Mouse (Mus musculus) heart, adult 2 months (tissue): ENCODE measurements around the gene Dnaja3.

Experiments
- CTCF ChIP-seq: fragments of 200-600 bp; IDR thresholded peaks from 2 replicates; pipeline ENCODE4 v1.8.1; 2022; ENCODE audit warnings: antibody characterized with exemption, mild to moderate bottlenecking, moderate library complexity
- EP300 ChIP-seq: fragments of 200-500 bp; IDR thresholded peaks from 2 replicates; pipeline ENCODE4 v1.6.1; 2011; ENCODE audit warnings: low read depth, low read length, control low read depth; ENCODE audit not compliant: insufficient read depth
- POLR2A ChIP-seq: fragments of 200-500 bp; IDR thresholded peaks from 2 replicates; pipeline ENCODE4 v1.6.1; 2011; ENCODE audit warnings: mild to moderate bottlenecking, low read depth, low read length, control low read depth; ENCODE audit not compliant: insufficient read depth

GRCm38 (mm10) chr16:4624074-4624473 is 15.7 kb upstream of the Dnaja3 start:
- no peak for TF ChIP-seq EP300
- no peak for TF ChIP-seq POLR2A
- TF ChIP-seq CTCF: no peak
